Mouse (Mus musculus) stomach, embryonic 16.5 days (tissue): Measurements from ENCODE around the gene Espn. TPM values are rescaled to one million over a fixed set of nuclear protein-coding genes. Genes with fewer than 3 reads are reported as not detected.
A peak's percentile ranks its signal among the peaks of the same experiment; 100 is the strongest.

ENCODE experiments used
- ATAC-seq: fragments of 200-750 bp; cut with Nextera tagmentation; 2 replicates; pipeline ENCODE4 v1.8.0; 2017; ENCODE audit warnings: moderate number of reproducible peaks, moderate TSS enrichment; ENCODE audit not compliant: insufficient read depth, low FRiP score
- H3K27ac ChIP-seq: fragments of 300-500 bp; sonication (generic); 2 replicates; pipeline ENCODE4 v1.5.1; 2014; ENCODE audit warnings: low read length
- H3K27me3 ChIP-seq: fragments of 300-500 bp; sonication (generic); 2 replicates; pipeline ENCODE4 v1.6.1; 2014; ENCODE audit warnings: low read length, control low read depth, mixed read lengths; ENCODE audit not compliant: control insufficient read depth, insufficient read depth
- H3K36me3 ChIP-seq: fragments of 300-500 bp; sonication (generic); 2 replicates; pipeline ENCODE4 v1.6.1; 2014; ENCODE audit warnings: low read length; ENCODE audit not compliant: control insufficient read depth, insufficient read depth
- H3K4me1 ChIP-seq: fragments of 300-500 bp; sonication (generic); 2 replicates; pipeline ENCODE4 v1.6.1; 2014; ENCODE audit warnings: low read length, control low read depth, mixed read lengths; ENCODE audit not compliant: control insufficient read depth, insufficient read depth
- H3K4me2 ChIP-seq: fragments of 300-500 bp; sonication (generic); 2 replicates; pipeline ENCODE4 v1.6.1; 2014; ENCODE audit warnings: low read depth, low read length, mixed read lengths
- H3K4me3 ChIP-seq: fragments of 300-500 bp; sonication (generic); replicated peaks from 2 replicates; pipeline ENCODE4 v1.5.1; 2014; ENCODE audit warnings: mild to moderate bottlenecking, low read length
- H3K9ac ChIP-seq: fragments of 300-500 bp; sonication (generic); 2 replicates; pipeline ENCODE4 v1.6.1; 2014; ENCODE audit warnings: low read length
- H3K9me3 ChIP-seq: fragments of 300-500 bp; sonication (generic); replicated peaks from 2 replicates; pipeline ENCODE4 v1.6.1; 2016; ENCODE audit warnings: low read length, control low read depth; ENCODE audit not compliant: control insufficient read depth
- WGBS: fragments of 180-500 bp; shearing (Covaris S2); extraction: QIAGEN DNeasy Blood & Tissue Kit; methylation state at CpG from one replicate; pipeline ENCODE4 v1.1.7; 2014; 5-methylcytosine and 5-hydroxymethylcytosine counted together
- polyA plus RNA-seq: library from polyadenylated mRNA; unstranded; fragments of >200 nt; fragmentation: Nextera tagmentation; extraction: Ambion mirVana; gene quantifications from 2 replicates; pipeline ENCODE4 v1.2.1, GENCODE M21; 2015

Espn gene
- polyA plus RNA-seq, 1 experiment from 2014 or later: 9.1 TPM

DNA sequence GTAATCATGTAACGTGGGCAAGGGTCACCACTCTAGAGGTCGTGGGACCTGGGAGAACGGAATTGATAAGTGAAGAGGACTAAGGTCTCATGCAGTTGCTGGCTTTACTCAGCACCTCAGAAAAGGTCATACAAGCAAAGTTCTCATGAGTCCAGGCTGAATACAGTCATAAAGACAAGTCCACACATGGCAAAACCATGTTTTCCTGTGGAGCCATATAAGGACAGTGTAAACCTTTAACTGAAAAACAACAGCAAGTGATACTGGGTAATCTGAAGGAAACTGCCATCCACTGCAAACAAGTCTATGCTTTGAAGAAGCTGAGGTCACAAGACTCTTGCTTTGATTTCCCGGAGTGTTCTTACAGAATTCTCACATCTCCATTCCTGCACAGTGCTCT, 37.5 kb upstream of the Espn start:
- no peak for ATAC-seq
- H3K9me3 ChIP-seq: no peaks in the 10 kb centered on the region
- no peaks in the 10 kb centered on the region for H3K36me3 ChIP-seq
- H3K4me3 ChIP-seq: no peak overlapping the region
- no peak overlapping the region for H3K27ac ChIP-seq
- H3K4me1 ChIP-seq: peaks cover 30% of the 10 kb centered on the region
- H3K27me3 ChIP-seq: no peaks in the 10 kb centered on the region
- no peak overlapping the region for H3K4me2 ChIP-seq
- H3K9ac ChIP-seq: no peak overlapping the region
- WGBS: 78% methylated on average over 4 of the region's 4 CpGs

GRCm38 (mm10) chr4:152189071-152189470, 36.9 kb upstream of the Espn start:
- Histone ChIP-seq H3K27me3 (no peaks in the 10 kb centered on the region), H3K9me3 (no peaks in the 10 kb centered on the region), H3K4me3 (no peak overlapping the region), H3K4me2 (no peak overlapping the region), H3K9ac (no peak overlapping the region), H3K27ac (no peak overlapping the region), H3K36me3 (no peaks in the 10 kb centered on the region), H3K4me1 (peaks cover 27% of the 10 kb centered on the region)
- no peak for ATAC-seq
- 88% methylated on average over 6 of the region's 6 CpGs for WGBS

GRCm38 (mm10) chr4:152188651-152189050, 36.5 kb upstream of the Espn start:
- H3K4me1 ChIP-seq: peaks cover 27% of the 10 kb centered on the region
- H3K27ac ChIP-seq: no peak overlapping the region
- no peaks in the 10 kb centered on the region for H3K9me3 ChIP-seq
- no peak for ATAC-seq
- no peaks in the 10 kb centered on the region for H3K27me3 ChIP-seq
- no peak overlapping the region for H3K4me2 ChIP-seq
- H3K9ac ChIP-seq: no peak overlapping the region
- no peaks in the 10 kb centered on the region for H3K36me3 ChIP-seq
- 91% methylated on average over 2 of the region's 2 CpGs for WGBS
- no peak overlapping the region for H3K4me3 ChIP-seq

DNA sequence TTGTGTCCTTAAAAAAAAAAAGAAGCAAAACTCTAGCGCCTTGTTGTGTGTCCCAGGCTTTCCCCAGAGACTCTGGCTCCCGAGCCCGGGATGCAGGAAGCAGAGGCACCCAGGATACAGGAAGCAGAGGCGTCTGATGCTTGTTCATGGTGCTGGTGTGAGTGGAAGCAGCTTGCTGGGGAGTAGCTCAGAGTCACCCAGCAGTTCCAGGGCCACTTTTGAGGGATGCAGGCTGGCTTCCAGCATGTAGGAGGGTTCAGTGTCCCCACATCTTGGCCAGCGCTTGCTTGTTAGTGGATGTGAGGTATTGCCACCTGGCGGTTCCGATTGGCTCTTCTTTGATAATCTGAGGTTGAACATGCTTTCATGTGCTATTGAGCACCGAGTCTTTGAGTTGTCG, 35.0 kb upstream of the Espn start:
- H3K27ac ChIP-seq: peak overlapping the region; percentile 97
- no peaks in the 10 kb centered on the region for H3K36me3 ChIP-seq
- peaks cover 27% of the 10 kb centered on the region for H3K4me1 ChIP-seq
- no peak for ATAC-seq
- no peaks in the 10 kb centered on the region for H3K27me3 ChIP-seq
- H3K9ac ChIP-seq: no peak overlapping the region
- H3K4me2 ChIP-seq: peak overlapping the region; percentile 61
- H3K4me3 ChIP-seq: peak overlapping the region; percentile 44; the same call in 1 of the 2 replicates
- WGBS: 70% methylated on average over 9 of the region's 9 CpGs
- H3K9me3 ChIP-seq: no peaks in the 10 kb centered on the region

GRCm38 (mm10) chr4:152186205-152187082, 34.3 kb upstream of the Espn start:
- peak overlapping the region; percentile 97 for H3K27ac ChIP-seq
- peaks cover 27% of the 10 kb centered on the region for H3K4me1 ChIP-seq
- H3K4me3 ChIP-seq: peak overlapping the region; percentile 44
- H3K9ac ChIP-seq: peak overlapping the region; percentile 71
- peak overlapping the region; percentile 61 for H3K4me2 ChIP-seq
- no peak for ATAC-seq
- no peaks in the 10 kb centered on the region for H3K9me3 ChIP-seq
- no peaks in the 10 kb centered on the region for H3K27me3 ChIP-seq
- WGBS: 27% methylated on average over 14 of the region's 14 CpGs
- H3K36me3 ChIP-seq: no peaks in the 10 kb centered on the region

DNA sequence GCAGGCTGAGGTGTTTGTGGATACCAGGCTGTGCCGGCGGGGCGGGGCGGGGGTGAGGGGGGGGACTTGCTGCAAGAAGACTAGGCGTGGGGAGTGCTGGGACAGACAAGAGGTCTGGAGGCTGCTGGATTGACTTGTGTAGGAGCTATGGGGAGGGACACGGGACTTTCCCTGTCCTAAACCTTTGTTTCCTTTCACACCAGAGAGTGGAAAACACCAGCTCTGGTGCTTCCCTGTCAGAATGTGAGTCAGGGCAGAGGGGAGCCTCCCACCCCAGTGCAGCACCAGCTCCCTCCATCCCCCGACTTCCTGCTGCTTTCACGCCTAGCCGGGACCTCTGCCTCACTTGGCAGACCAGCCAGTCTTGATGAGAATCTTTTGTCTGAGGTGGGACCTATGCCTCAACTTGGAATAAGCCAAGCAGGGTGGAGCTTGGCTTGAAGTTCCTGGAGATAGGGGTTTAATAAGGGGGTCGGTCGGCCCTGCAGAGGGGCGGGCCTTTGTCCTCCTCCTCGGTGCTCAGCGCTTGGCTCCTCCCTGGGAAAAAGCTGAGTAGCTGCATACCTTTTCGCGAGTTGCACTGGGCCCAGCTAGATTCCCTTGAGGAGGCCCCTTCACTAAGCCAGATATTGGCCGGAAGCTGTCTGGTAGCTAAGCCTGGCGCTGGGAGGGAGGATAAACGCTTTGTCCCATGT, 33.5 kb upstream of the Espn start:
- H3K4me1 ChIP-seq: peaks cover 27% of the 10 kb centered on the region
- ATAC-seq: peak; percentile 80
- H3K4me2 ChIP-seq: peak overlapping the region; percentile 61
- peak overlapping the region; percentile 44 for H3K4me3 ChIP-seq
- 4% methylated on average over 19 of the region's 19 CpGs for WGBS
- H3K27me3 ChIP-seq: no peaks in the 10 kb centered on the region
- peak overlapping the region; percentile 71 for H3K9ac ChIP-seq
- no peaks in the 10 kb centered on the region for H3K9me3 ChIP-seq
- H3K27ac ChIP-seq: peak overlapping the region; percentile 97
- no peaks in the 10 kb centered on the region for H3K36me3 ChIP-seq

- Histone ChIP-seq H3K4me2 (peak overlapping the region; percentile 61), H3K27ac (peak overlapping the region; percentile 97), H3K4me1 (peaks cover 27% of the 10 kb centered on the region), H3K4me3 (peak overlapping the region; percentile 44), H3K36me3 (no peaks in the 10 kb centered on the region), H3K27me3 (0 out of 2 replicates have a peak, but pooled peaks cover 1% of the 10 kb centered on the region), H3K9me3 (no peaks in the 10 kb centered on the region), H3K9ac (peak overlapping the region; percentile 71)
- ATAC-seq: peak; percentile 79
- 3% methylated on average over 3 of the region's 3 CpGs for whole genome bisulfite sequencing
These were observed 33.0 kb upstream of the Espn start for GRCm38 (mm10) chr4:152185137-152185509.

GRCm38 (mm10) chr4:152184353-152185035, 32.3 kb upstream of the Espn start:
- Histone ChIP-seq H3K9me3 (no peaks in the 10 kb centered on the region), H3K27ac (no peak overlapping the region), H3K9ac (no peak overlapping the region), H3K4me1 (peaks cover 27% of the 10 kb centered on the region), H3K36me3 (no peaks in the 10 kb centered on the region), H3K4me3 (no peak overlapping the region), H3K27me3 (0 out of 2 replicates have a peak, but pooled peaks cover 6% of the 10 kb centered on the region), H3K4me2 (peak overlapping the region; percentile 61; the same call in 1 of the 2 replicates)
- ATAC-seq: no peak
- 63% methylated on average over 7 of the region's 7 CpGs for WGBS
